Mouse (Mus musculus): ENCODE data around the gene Sdf2l1. TPM values are rescaled to one million over a fixed set of nuclear protein-coding genes. Genes with fewer than 3 reads are reported as not detected.
"Not testable (repeated sequence)": the region's sequence is repeated elsewhere in the genome, so short reads cannot be mapped to it uniquely, and the experiment has no call there.

The Sdf2l1 gene
- 10 to 100 TPM; 19.7 to 22.9 TPM for polyA plus RNA-seq (2017; shearing (Covaris generic))

- ATAC-seq: peak; percentile 97
Measured at GRCm38 (mm10) chr16:17132089-17132905, at the start of gene Sdf2l1. Gene Sdf2l1 (minus strand): TSS chr16:17132383.

- no peak for ATAC-seq
Measured at GRCm38 (mm10) chr16:17181382-17181781, 49.2 kb upstream of the Sdf2l1 start.

GRCm38 (mm10) chr16:17179706-17180105 lies 47.5 kb upstream of the Sdf2l1 start:
- peak; percentile 51 for ATAC-seq

- no peak for ATAC-seq
Measured at GRCm38 (mm10) chr16:17177623-17178170, 45.5 kb upstream of the Sdf2l1 start.

GRCm38 (mm10) chr16:17175765-17176164 lies 43.6 kb upstream of the Sdf2l1 start:
- no peak for ATAC-seq

- ATAC-seq: no peak
Measured at GRCm38 (mm10) chr16:17168049-17168448, 35.9 kb upstream of the Sdf2l1 start.

GRCm38 (mm10) chr16:17167179-17167578 lies 35.0 kb upstream of the Sdf2l1 start:
- ATAC-seq: no peak

- ATAC-seq: not testable (repeated sequence)
Measured at GRCm38 (mm10) chr16:17165478-17165877, 33.3 kb upstream of the Sdf2l1 start.

GRCm38 (mm10) chr16:17154346-17154745 lies 22.2 kb upstream of the Sdf2l1 start:
- no peak for ATAC-seq

GRCm38 (mm10) chr16:17151874-17152273 lies 19.7 kb upstream of the Sdf2l1 start:
- no peak for ATAC-seq

- no peak for ATAC-seq
Measured at GRCm38 (mm10) chr16:17150520-17151258, 18.5 kb upstream of the Sdf2l1 start.

- ATAC-seq: no peak
Measured at GRCm38 (mm10) chr16:17148084-17148483, 15.9 kb upstream of the Sdf2l1 start.

- peak; percentile 65 for ATAC-seq
Measured at GRCm38 (mm10) chr16:17147391-17147929, 15.3 kb upstream of the Sdf2l1 start.

- peak; percentile 89 for ATAC-seq
Measured at GRCm38 (mm10) chr16:17146772-17147235, 14.6 kb upstream of the Sdf2l1 start, which contains the start of gene Ccdc116. Gene Ccdc116 (minus strand): TSS chr16:17147229.

- ATAC-seq: no peak
Measured at GRCm38 (mm10) chr16:17144339-17144738, 12.2 kb upstream of the Sdf2l1 start, which contains the start of gene Ydjc. Gene Ydjc (plus strand): TSS chr16:17144621.

GRCm38 (mm10) chr16:17137355-17137754 lies 5.2 kb upstream of the Sdf2l1 start:
- no peak for ATAC-seq

- no peak for ATAC-seq
Measured at GRCm38 (mm10) chr16:17132906-17133200, 670 bp upstream of the Sdf2l1 start.

- ATAC-seq: peak; percentile 42
Measured at GRCm38 (mm10) chr16:17131191-17132088, 743 bp downstream of the Sdf2l1 start.

- peak; percentile 22 for ATAC-seq
Measured at GRCm38 (mm10) chr16:17127292-17127691, 4.9 kb downstream of the Sdf2l1 start.

- peak; percentile 89 for ATAC-seq
Measured at GRCm38 (mm10) chr16:17124871-17125520, 7.2 kb downstream of the Sdf2l1 start, which contains the start of gene 2610318N02Rik. Gene 2610318N02Rik (minus strand): TSS chr16:17125167.

Data from CD4-positive, CD25-positive, alpha-beta regulatory T cell, adult 4 months (primary cell).